Mouse (Mus musculus) MEL (cell line): Measurements from ENCODE around the gene Racgap1. TPM values are rescaled to one million over a fixed set of nuclear protein-coding genes. Genes with fewer than 3 reads are reported as not detected.

Source experiments
- DNase-seq: peaks from one replicate; pipeline ENCODE4 v3.0.0; 2011; ENCODE audit warnings: low read depth, low spot score
- H3K27ac ChIP-seq: 2 replicates; pipeline ENCODE4 v1.5.1; 2012; ENCODE audit warnings: low read depth, mild to moderate bottlenecking, control low read depth, low read length, moderate library complexity; ENCODE audit not compliant: control insufficient read depth
- H3K27me3 ChIP-seq, 2 experiments: fragments of 150-350 bp in 1 of 2; sonication (generic) in 1 of 2; 2 replicates each; pipeline ENCODE4 v1.6.1; 2012; ENCODE audit warnings: low read length in 2 of 2, mild to moderate bottlenecking in 2 of 2, improper control_type of control experiment in 1 of 2, moderate library complexity in 1 of 2; ENCODE audit not compliant: insufficient read depth in 2 of 2, control insufficient read depth in 1 of 2
- H3K36me3 ChIP-seq, 2 experiments: 2 replicates each; pipeline ENCODE4 v1.6.1; 2012 to 2014; ENCODE audit warnings: low read length in 2 of 2, improper control_type of control experiment in 1 of 2, inconsistent platforms in 1 of 2, mild to moderate bottlenecking in 1 of 2; ENCODE audit not compliant: insufficient read depth in 2 of 2, control insufficient read depth in 1 of 2
- H3K4me1 ChIP-seq, 2 experiments: fragments of 150-350 bp in 1 of 2; sonication (generic) in 1 of 2; 2 replicates each; pipeline ENCODE4 v1.6.1; 2012; ENCODE audit warnings: low read length in 2 of 2, improper control_type of control experiment in 1 of 2, mild to moderate bottlenecking in 1 of 2; ENCODE audit not compliant: insufficient read depth in 2 of 2, control insufficient read depth in 1 of 2
- H3K4me3 ChIP-seq, 2 experiments: fragments of 150-350 bp in 1 of 2; sonication (generic) in 1 of 2; 2 replicates each; pipeline ENCODE4 v1.5.1; 2012; ENCODE audit warnings: low read depth in 2 of 2, low read length in 2 of 2, mild to moderate bottlenecking in 2 of 2, moderate library complexity in 2 of 2, control low read depth in 1 of 2, improper control_type of control experiment in 1 of 2; ENCODE audit not compliant: control insufficient read depth in 1 of 2, insufficient read depth in 1 of 2
- H3K79me2 ChIP-seq: 2 replicates; pipeline ENCODE4 v1.6.1; 2012; ENCODE audit warnings: mild to moderate bottlenecking, low read length, moderate library complexity; ENCODE audit not compliant: control insufficient read depth, poor library complexity, insufficient read depth
- H3K9ac ChIP-seq: 2 replicates; pipeline ENCODE4 v1.6.1; 2012; ENCODE audit warnings: low read depth, mild to moderate bottlenecking, control low read depth, low read length, moderate library complexity; ENCODE audit not compliant: control insufficient read depth, poor library complexity, severe bottlenecking
- H3K9me3 ChIP-seq: fragments of 150-350 bp; sonication (generic); replicated peaks from 2 replicates; pipeline ENCODE4 v1.6.1; 2012; ENCODE audit warnings: mild to moderate bottlenecking, low read length, improper control_type of control experiment, moderate library complexity; ENCODE audit not compliant: insufficient read depth
- CHD1 ChIP-seq: IDR thresholded peaks from 2 replicates; pipeline ENCODE4 v1.6.1; 2012; ENCODE audit warnings: low read depth, mild to moderate bottlenecking, inconsistent platforms, low read length, improper control_type of control experiment
- CHD2 ChIP-seq: IDR thresholded peaks from 2 replicates; pipeline ENCODE4 v1.6.1; 2011; ENCODE audit warnings: low read length, improper control_type of control experiment
- CTCF ChIP-seq, 3 experiments: IDR thresholded peaks in 2 of 3; conservative IDR thresholded peaks in 1 of 3; 2 replicates each; pipeline ENCODE4 v1.5.1; 2011 to 2012; ENCODE audit warnings: low read length in 3 of 3, low read depth in 2 of 3, mild to moderate bottlenecking in 2 of 3, improper control_type of control experiment in 1 of 3, inconsistent platforms in 1 of 3, mixed read lengths in 1 of 3, moderate library complexity in 1 of 3; ENCODE audit not compliant: control insufficient read depth in 1 of 3, insufficient read depth in 1 of 3, poor library complexity in 1 of 3, severe bottlenecking in 1 of 3
- ELF1 ChIP-seq: IDR thresholded peaks from 2 replicates; pipeline ENCODE4 v1.6.1; 2014; ENCODE audit warnings: low read depth, mild to moderate bottlenecking, inconsistent platforms, low read length, improper control_type of control experiment, moderate library complexity
- GATA1 ChIP-seq: IDR thresholded peaks from 2 replicates; pipeline ENCODE4 v1.6.1; 2011; ENCODE audit warnings: low read depth, low read length, improper control_type of control experiment
- HCFC1 ChIP-seq: IDR thresholded peaks from 2 replicates; pipeline ENCODE4 v1.6.1; 2012; ENCODE audit warnings: low read depth, mild to moderate bottlenecking, inconsistent platforms, low read length, improper control_type of control experiment, moderate library complexity
- JUND ChIP-seq: IDR thresholded peaks from 2 replicates; pipeline ENCODE4 v1.6.1; 2011; ENCODE audit warnings: low read depth, mild to moderate bottlenecking, improper control_type of control experiment, low read length
- KAT2A ChIP-seq: conservative IDR thresholded peaks from 2 replicates; pipeline ENCODE4 v1.6.1; 2012; ENCODE audit warnings: low read depth, low read length, improper control_type of control experiment, inconsistent platforms
- MAFK ChIP-seq: IDR thresholded peaks from 2 replicates; pipeline ENCODE4 v1.6.1; 2011; ENCODE audit warnings: low read depth, mild to moderate bottlenecking, low read length, improper control_type of control experiment, borderline replicate concordance
- MAX ChIP-seq: IDR thresholded peaks from 2 replicates; pipeline ENCODE4 v1.6.1; 2011; ENCODE audit warnings: low read length, improper control_type of control experiment
- MYB ChIP-seq: IDR thresholded peaks from 2 replicates; pipeline ENCODE4 v1.6.1; 2011; ENCODE audit warnings: mild to moderate bottlenecking, low read depth, low read length, improper control_type of control experiment
- UBTF ChIP-seq: IDR thresholded peaks from 2 replicates; pipeline ENCODE4 v1.6.1; 2012; ENCODE audit warnings: low read depth, mild to moderate bottlenecking, inconsistent platforms, low read length, improper control_type of control experiment, moderate library complexity, borderline replicate concordance; ENCODE audit not compliant: insufficient read depth
- USF1 ChIP-seq: IDR thresholded peaks from 2 replicates; pipeline ENCODE4 v1.6.1; 2014; ENCODE audit warnings: low read depth, mild to moderate bottlenecking, inconsistent platforms, low read length, improper control_type of control experiment, moderate library complexity
- ZC3H11A ChIP-seq: IDR thresholded peaks from 2 replicates; pipeline ENCODE4 v1.6.1; 2012; ENCODE audit warnings: low read depth, mild to moderate bottlenecking, inconsistent platforms, low read length, improper control_type of control experiment
- polyA plus RNA-seq, 2 experiments: library from polyadenylated mRNA; stranded (reverse) in 1 of 2; unstranded in 1 of 2; fragments of >175 nt in 1 of 2; fragments of >200 nt in 1 of 2; gene quantifications; 2 replicates each; pipeline versions ENCODE4 v1.2.1 to v1.2.4; 2012; ENCODE audit warnings: low replicate concordance in 2 of 2, low read depth in 1 of 2; ENCODE audit not compliant: insufficient read length in 2 of 2, insufficient read depth in 1 of 2, missing spikeins in 1 of 2
- total RNA-seq: library from RNA; depleted of rRNA; stranded (reverse); fragments of 300-350 nt; gene quantifications from 2 replicates; pipeline ENCODE4 v1.2.3, GENCODE M21; 2012

Gene Racgap1
- total and polyA plus RNA-seq, 3 experiments = 126 to 367 (median 149) TPM

DNA sequence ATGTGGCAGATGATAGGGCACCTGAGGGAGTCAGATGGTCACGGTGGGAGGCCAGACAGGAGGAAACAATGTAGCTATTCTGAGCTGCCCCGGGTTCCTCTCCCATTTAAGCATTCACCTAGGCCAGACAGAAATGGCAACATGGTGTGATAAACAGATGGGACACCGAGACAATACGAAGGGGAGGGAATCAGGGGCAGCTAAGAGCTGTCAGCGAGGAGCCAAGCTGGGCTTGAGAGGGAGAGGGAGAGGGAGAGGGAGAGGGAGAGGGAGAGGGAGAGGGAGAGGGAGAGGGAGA lies 49.7 kb downstream of the Racgap1 start:
- Histone ChIP-seq H3K79me2 (no peaks in the 10 kb centered on the region), H3K9me3 (no peaks in the 10 kb centered on the region), H3K4me3 (no peak overlapping the region), H3K27ac (no peak overlapping the region), H3K4me1 (peaks cover 0 to 10% of the 10 kb centered on the region in 2 experiments; a peak in 2 of 4 replicates), H3K9ac (no peak overlapping the region), H3K27me3 (peaks cover 11 to 26% of the 10 kb centered on the region in 2 experiments), H3K36me3 (peaks cover 0 to under 1% of the 10 kb centered on the region in 2 experiments; a peak in 2 of 4 replicates)
- no peak for TF ChIP-seq UBTF
- no peak for TF ChIP-seq MYB
- TF ChIP-seq JUND = no peak
- TF ChIP-seq CTCF (IDR thresholded peaks at IDR 0.05 in 2 of 3, conservative IDR thresholded peaks at IDR 0.05 in 1 of 3; ENCODE audit: control insufficient read depth in 1 of 3, insufficient read depth in 1 of 3, low read depth in 2 of 3, low read length in 3 of 3, poor library complexity in 1 of 3, severe bottlenecking in 1 of 3) = no peak
- TF ChIP-seq KAT2A = no peak
- no peak for TF ChIP-seq MAFK
- TF ChIP-seq USF1 = no peak
- TF ChIP-seq CHD2 = no peak
- no peak for TF ChIP-seq ELF1
- TF ChIP-seq CHD1 = no peak
- no peak for TF ChIP-seq GATA1
- TF ChIP-seq HCFC1 = no peak
- TF ChIP-seq MAX = no peak
- no peak for DNase-seq

DNA sequence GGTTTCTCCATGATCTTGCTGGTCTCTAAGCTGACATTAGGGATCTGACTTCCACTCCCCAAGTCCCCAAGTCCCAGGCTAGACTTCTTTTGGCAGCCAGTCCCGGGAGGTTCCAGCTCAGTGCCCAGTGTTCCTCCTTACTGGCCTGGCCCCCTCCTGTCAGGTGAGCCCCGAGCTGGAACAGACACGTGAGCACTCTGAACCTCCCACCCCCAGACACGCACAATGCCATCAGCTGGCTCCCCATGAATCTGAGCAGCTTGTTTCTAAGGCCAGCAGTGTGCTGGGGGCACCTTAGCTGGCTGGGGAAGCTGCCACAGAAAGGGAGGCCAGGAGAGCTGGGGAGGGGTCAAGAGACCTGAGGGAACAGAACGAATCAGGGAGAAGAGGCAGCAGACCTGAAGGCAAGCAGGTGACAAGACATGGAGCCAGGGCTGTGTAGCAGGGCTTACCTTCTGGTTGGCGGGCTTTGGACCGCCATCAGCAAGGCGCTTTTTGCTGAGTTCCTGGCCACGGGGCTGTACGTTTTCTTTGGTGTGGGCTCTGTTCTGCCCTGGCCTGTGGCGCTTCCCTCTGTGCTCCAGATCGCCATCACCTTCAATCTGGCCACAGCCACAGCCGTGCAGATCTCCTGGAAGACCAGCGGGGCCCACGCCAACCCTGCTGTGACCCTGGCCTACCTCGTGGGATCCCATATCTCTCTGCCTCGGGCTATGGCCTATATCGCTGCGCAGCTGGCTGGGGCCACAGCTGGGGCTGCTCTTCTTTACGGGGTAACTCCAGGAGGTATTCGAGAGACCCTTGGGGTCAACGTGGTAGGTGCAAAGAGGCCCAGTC lies 50.3 kb downstream of the Racgap1 start, which contains the start of gene Aqp6:
Gene Aqp6 (plus strand): TSS at position 415 of the 837 bp plus-strand sequence.
- no peak for TF ChIP-seq ZC3H11A
- TF ChIP-seq, all 39 proteins: peak for 0

More for the DNA sequence above, 50.3 kb downstream of the Racgap1 start, which contains the start of gene Aqp6:
- Histone ChIP-seq H3K4me3 (no peak within 1 kb of the TSS), H3K27me3 (peaks cover 11 to 26% of the 10 kb centered on the region in 2 experiments), H3K27ac (no peak within 1 kb of the TSS), H3K9me3 (no peaks in the 10 kb centered on the region), H3K9ac (no peak within 1 kb of the TSS), H3K4me1 (peaks cover 0 to 5% of the 10 kb centered on the region in 2 experiments; a peak in 1 of 4 replicates), H3K79me2 (no peaks in the 10 kb centered on the region), H3K36me3 (no peaks in the 10 kb centered on the region)
- no peak for DNase-seq
